Mouse (Mus musculus) brown adipose tissue, adult 24 weeks (tissue): ENCODE measurements around the gene Stub1. TPM values are rescaled to one million over a fixed set of nuclear protein-coding genes. Genes with fewer than 3 reads are reported as not detected.

Experiments used
- H3K27ac ChIP-seq: fragments of 200-500 bp; replicated peaks from 2 replicates; pipeline ENCODE4 v1.5.1; 2012; ENCODE audit warnings: low read depth, mild to moderate bottlenecking, low read length
- H3K4me1 ChIP-seq: fragments of 200-500 bp; 2 replicates; pipeline ENCODE4 v1.6.1; 2012; ENCODE audit warnings: low read length, mixed read lengths; ENCODE audit not compliant: control insufficient read depth, insufficient read depth, insufficient read length
- H3K4me3 ChIP-seq: fragments of 200-500 bp; 2 replicates; pipeline ENCODE4 v1.5.1; 2012; ENCODE audit warnings: low read depth, mild to moderate bottlenecking, low read length, moderate library complexity; ENCODE audit not compliant: insufficient read depth
- polyA plus RNA-seq: library from polyadenylated mRNA; stranded (reverse); fragments of >200 nt; gene quantifications from 2 replicates; pipeline ENCODE4 v1.2.4, GENCODE M21; 2012; ENCODE audit not compliant: missing spikeins, insufficient read depth, insufficient read length

Stub1 gene
- polyA plus RNA-seq, 1 experiment, result 65.3 TPM

GRCm38 (mm10) chr17:25827546-25828222 lies 5.5 kb downstream of the Stub1 start:
- Histone ChIP-seq H3K4me1 (peaks cover 25% of the 10 kb centered on the region), H3K4me3 (no peak overlapping the region), H3K27ac (no peak overlapping the region)

GRCm38 (mm10) chr17:25827011-25827410 lies 6.2 kb downstream of the Stub1 start:
- H3K4me3 ChIP-seq, result no peak overlapping the region
- no peak overlapping the region for H3K27ac ChIP-seq
- peaks cover 24% of the 10 kb centered on the region for H3K4me1 ChIP-seq

- H3K27ac ChIP-seq, result no peak overlapping the region
- no peak overlapping the region for H3K4me3 ChIP-seq
- H3K4me1 ChIP-seq, result peaks cover 17% of the 10 kb centered on the region
These were observed 7.1 kb downstream of the Stub1 start for GRCm38 (mm10) chr17:25825984-25826570.

- Histone ChIP-seq H3K4me3 (no peak overlapping the region), H3K4me1 (peaks cover 17% of the 10 kb centered on the region), H3K27ac (no peak overlapping the region)
These were observed 7.9 kb downstream of the Stub1 start for GRCm38 (mm10) chr17:25825311-25825710.

GRCm38 (mm10) chr17:25824362-25825142 lies 8.7 kb downstream of the Stub1 start:
- peak overlapping the region; percentile 81 for H3K4me3 ChIP-seq
- peaks cover 15% of the 10 kb centered on the region for H3K4me1 ChIP-seq
- no peak overlapping the region for H3K27ac ChIP-seq

GRCm38 (mm10) chr17:25823452-25823851 lies 9.8 kb downstream of the Stub1 start, which contains the start of gene Wdr24:
TSS of gene Wdr24 (plus strand) at chr17:25823627.
- peak within 1 kb of the TSS; percentile 81 for H3K4me3 ChIP-seq
- H3K27ac ChIP-seq, result peak within 1 kb of the TSS; percentile 48; the same call in 1 of the 2 replicates
- peaks cover 12% of the 10 kb centered on the region for H3K4me1 ChIP-seq

GRCm38 (mm10) chr17:25818851-25819780 lies 14.1 kb downstream of the Stub1 start:
- peaks cover 4% of the 10 kb centered on the region for H3K4me1 ChIP-seq
- no peak overlapping the region for H3K4me3 ChIP-seq
- no peak overlapping the region for H3K27ac ChIP-seq

- H3K27ac ChIP-seq, result no peak overlapping the region
These were observed 15.5 kb downstream of the Stub1 start for GRCm38 (mm10) chr17:25817662-25818061.

GRCm38 (mm10) chr17:25813471-25813870 lies 19.7 kb downstream of the Stub1 start:
- Histone ChIP-seq H3K27ac (no peak overlapping the region), H3K4me1 (no peaks in the 10 kb centered on the region), H3K4me3 (no peak overlapping the region)

More at GRCm38 (mm10) chr17:25817662-25818061, 15.5 kb downstream of the Stub1 start:
- H3K4me3 ChIP-seq, result no peak overlapping the region
- H3K4me1 ChIP-seq, result no peaks in the 10 kb centered on the region

- H3K4me1 ChIP-seq, result no peaks in the 10 kb centered on the region
- H3K27ac ChIP-seq, result no peak overlapping the region
- no peak overlapping the region for H3K4me3 ChIP-seq
These were observed 22.3 kb downstream of the Stub1 start for GRCm38 (mm10) chr17:25810890-25811289.

GRCm38 (mm10) chr17:25809606-25810340 lies 23.4 kb downstream of the Stub1 start:
- Histone ChIP-seq H3K27ac (no peak overlapping the region), H3K4me3 (peak overlapping the region; percentile 56), H3K4me1 (no peaks in the 10 kb centered on the region)

GRCm38 (mm10) chr17:25808789-25809605 lies 24.2 kb downstream of the Stub1 start, which contains the start of gene Fbxl16:
TSS of gene Fbxl16 (plus strand) at chr17:25809085.
- Histone ChIP-seq H3K4me1 (no peaks in the 10 kb centered on the region), H3K27ac (no peak within 1 kb of the TSS), H3K4me3 (peak within 1 kb of the TSS; percentile 56)

GRCm38 (mm10) chr17:25808028-25808427 lies 25.2 kb downstream of the Stub1 start:
- H3K4me3 ChIP-seq, result peak overlapping the region; percentile 1; the same call in 1 of the 2 replicates

More at GRCm38 (mm10) chr17:25808028-25808427, 25.2 kb downstream of the Stub1 start:
- Histone ChIP-seq H3K27ac (no peak overlapping the region), H3K4me1 (no peaks in the 10 kb centered on the region)
